ENCODE assay signal across 41 mouse cellular contexts in the genomic region with DNA sequence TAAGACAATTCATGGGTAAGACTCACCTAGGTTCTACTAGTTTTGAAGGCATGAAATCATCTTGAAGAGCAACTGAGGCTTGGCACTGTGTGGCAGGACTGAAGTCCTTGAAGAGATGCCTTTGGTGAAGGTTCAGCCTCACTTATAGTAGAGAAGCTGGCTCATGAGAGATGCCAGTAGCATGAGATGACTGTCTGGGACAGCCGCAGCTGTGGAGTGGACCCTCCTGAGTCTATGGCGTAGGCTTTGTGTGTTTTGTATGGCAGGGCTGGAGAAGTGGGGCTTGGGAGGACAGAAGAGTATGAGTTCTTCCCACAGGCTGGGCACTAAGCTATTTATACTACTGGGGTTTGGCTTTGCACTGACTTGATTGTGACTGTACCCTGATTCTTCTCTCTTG. TPM values are rescaled to one million over a fixed set of nuclear protein-coding genes. Genes with fewer than 3 reads are reported as not detected.
"Had no signal": no experiment of that assay in that cellular context is flagged by ENCODE, and none has a peak within 500 bp of the region (broad histone marks: within the 10 kb centered on the region; RNA-seq: fewer than 3 reads in every experiment).

No protein-coding gene starts in this region.

- H3K27ac ChIP-seq: left cerebral cortex, adult 2 months; limb, embryonic 10.5 days; limb, embryonic 12.5 days; limb, embryonic 13.5 days; limb, embryonic 15.5 days; liver, embryonic 12.5 days; liver, embryonic 13.5 days; liver, embryonic 14.5 days; liver, embryonic 15.5 days; lung, embryonic 15.5 days; macrophage; midbrain, embryonic 10.5 days; midbrain, embryonic 12.5 days; midbrain, embryonic 15.5 days; neural tube, embryonic 12.5 days had no signal

- H3K9ac ChIP-seq: limb, embryonic 12.5 days; limb, embryonic 13.5 days; limb, embryonic 15.5 days; liver, embryonic 12.5 days; liver, embryonic 13.5 days; liver, embryonic 14.5 days; liver, embryonic 15.5 days; liver, postnatal 0 days; lung, embryonic 14.5 days; lung, embryonic 15.5 days; midbrain, embryonic 12.5 days; midbrain, embryonic 15.5 days; neural tube, embryonic 12.5 days had no signal

- H3K4me2 ChIP-seq: limb, embryonic 12.5 days; limb, embryonic 13.5 days; limb, embryonic 15.5 days; liver, embryonic 11.5 days; liver, embryonic 12.5 days; liver, embryonic 13.5 days; liver, embryonic 15.5 days; lung, embryonic 14.5 days; lung, embryonic 15.5 days; midbrain, embryonic 12.5 days; midbrain, embryonic 15.5 days; neural tube, embryonic 12.5 days had no signal

- DNase-seq: left cerebral cortex, postnatal 4 days; liver; liver, embryonic 13.5 days; liver, postnatal 0 days; lung, adult 18-20 months; lung, adult 2 months; lung, embryonic 14.5 days; lung, postnatal 10 days; lung, postnatal 14 days; lung, postnatal 36 days; lung, postnatal 4 days; midbrain, embryonic 14.5 days had no signal

- ATAC-seq: liver, embryonic 12.5 days; liver, postnatal 0 days; lung, postnatal 0 days; midbrain, embryonic 15.5 days; midbrain, embryonic 16.5 days had no signal

- H3K36me3 ChIP-seq: limb, embryonic 10.5 days; limb, embryonic 12.5 days; limb, embryonic 13.5 days; limb, embryonic 15.5 days; liver, embryonic 12.5 days; liver, embryonic 13.5 days; liver, embryonic 15.5 days; lung, embryonic 15.5 days; midbrain, embryonic 10.5 days; midbrain, embryonic 12.5 days; midbrain, embryonic 15.5 days; neural tube, embryonic 12.5 days had no signal

- H3K9me3 ChIP-seq: limb, embryonic 10.5 days; limb, embryonic 15.5 days; liver, embryonic 12.5 days; liver, embryonic 13.5 days; liver, embryonic 15.5 days; lung, embryonic 15.5 days; midbrain, embryonic 12.5 days; midbrain, embryonic 15.5 days had no signal

- H3K4me3 ChIP-seq: left cerebral cortex, adult 2 months; limb, embryonic 10.5 days; limb, embryonic 12.5 days; limb, embryonic 13.5 days; limb, embryonic 15.5 days; liver, embryonic 12.5 days; liver, embryonic 13.5 days; liver, embryonic 15.5 days; lung, embryonic 15.5 days; megakaryocyte, embryonic 14.5 days; midbrain, embryonic 10.5 days; midbrain, embryonic 12.5 days; midbrain, embryonic 15.5 days; myocyte; neural tube, embryonic 12.5 days had no signal

- H3K4me1 ChIP-seq: liver, embryonic 12.5 days; liver, embryonic 15.5 days had no signal

RNA-seq across cellular contexts. Expression of gene Ascl1, which starts 3.6 kb away (rescaled TPM):
- total RNA-seq: liver, adult 2 months; megakaryocyte progenitor cell, adult 5-6 weeks; megakaryocyte, adult 5-6 weeks; megakaryocyte-erythroid progenitor cell, adult 5-6 weeks; monocyte, adult 5-6 weeks had no signal
- polyA plus RNA-seq: limb, embryonic 13.5 days; liver, adult 2 months; liver, embryonic 13.5 days; liver, embryonic 16.5 days; liver, postnatal 0 days; macrophage; myocyte had no signal

RNA-seq across cellular contexts. Expression of gene Pah, which starts 24.5 kb away (rescaled TPM):
- total RNA-seq: left cerebral cortex, postnatal 4 days; megakaryocyte progenitor cell, adult 5-6 weeks; megakaryocyte, adult 5-6 weeks; megakaryocyte-erythroid progenitor cell, adult 5-6 weeks; midbrain, postnatal 0 days; monocyte, adult 5-6 weeks had no signal
- polyA plus RNA-seq: limb, embryonic 10.5 days; limb, embryonic 11.5 days; limb, embryonic 12.5 days; limb, embryonic 14.5 days; limb, embryonic 15.5 days; lung, embryonic 14.5 days; lung, postnatal 0 days; macrophage; midbrain, embryonic 12.5 days; midbrain, embryonic 14.5 days; midbrain, embryonic 15.5 days; myocyte; neural tube, embryonic 11.5 days had no signal
